Mouse (Mus musculus) midbrain, postnatal 0 days (tissue): Measurements from ENCODE around the gene Pla2r1. TPM values are rescaled to one million over a fixed set of nuclear protein-coding genes. Genes with fewer than 3 reads are reported as not detected.
A peak's percentile ranks its signal among the peaks of the same experiment; 100 is the strongest.

Experiments
- ATAC-seq: fragments of 200-750 bp; cut with Nextera tagmentation; 2 replicates; pipeline ENCODE4 v1.8.0; 2017; ENCODE audit warnings: moderate number of reproducible peaks, mild to moderate bottlenecking, moderate TSS enrichment, moderate library complexity; ENCODE audit not compliant: low FRiP score
- DNase-seq: peaks from one replicate; pipeline ENCODE4 v3.0.0-alpha.2; 2015; ENCODE audit warnings: low spot score
- H3K27ac ChIP-seq: fragments of 300-500 bp; sonication (generic); 2 replicates; pipeline ENCODE4 v1.5.1; 2014; ENCODE audit warnings: low read depth, mild to moderate bottlenecking, low read length, mixed read lengths
- H3K27me3 ChIP-seq: fragments of 300-500 bp; sonication (generic); 2 replicates; pipeline ENCODE4 v1.6.1; 2014; ENCODE audit warnings: low read length, control low read depth, mixed read lengths; ENCODE audit not compliant: insufficient read depth
- H3K36me3 ChIP-seq: fragments of 300-500 bp; sonication (generic); 2 replicates; pipeline ENCODE4 v1.6.1; 2014; ENCODE audit warnings: low read length, control low read depth, mixed read lengths; ENCODE audit not compliant: insufficient read depth
- H3K4me1 ChIP-seq: fragments of 300-500 bp; sonication (generic); 2 replicates; pipeline ENCODE4 v1.6.1; 2014; ENCODE audit warnings: mild to moderate bottlenecking, control low read depth, antibody characterized with exemption, low read length, mixed read lengths; ENCODE audit not compliant: insufficient read depth
- H3K4me2 ChIP-seq: fragments of 300-500 bp; sonication (generic); 2 replicates; pipeline ENCODE4 v1.6.1; 2014; ENCODE audit warnings: low read depth, mild to moderate bottlenecking, low read length, mixed read lengths; ENCODE audit not compliant: poor library complexity, severe bottlenecking
- H3K4me3 ChIP-seq: fragments of 300-500 bp; sonication (generic); 2 replicates; pipeline ENCODE4 v1.5.1; 2014; ENCODE audit warnings: low read depth, mild to moderate bottlenecking, low read length, moderate library complexity
- H3K9ac ChIP-seq: fragments of 300-500 bp; sonication (generic); replicated peaks from 2 replicates; pipeline ENCODE4 v1.6.1; 2014; ENCODE audit warnings: mild to moderate bottlenecking, low read length, moderate library complexity, mixed read lengths; ENCODE audit not compliant: poor library complexity, severe bottlenecking
- H3K9me3 ChIP-seq: fragments of 300-500 bp; sonication (generic); 2 replicates; pipeline ENCODE4 v1.6.1; 2016; ENCODE audit warnings: low read length, control low read depth
- CTCF ChIP-seq: IDR thresholded peaks from 2 replicates; pipeline ENCODE4 v1.5.1; 2016; ENCODE audit warnings: antibody characterized with exemption, mild to moderate bottlenecking
- WGBS: fragments of 180-500 bp; shearing (Covaris S2); extraction: QIAGEN DNeasy Blood & Tissue Kit; methylation state at CpG from one replicate; pipeline ENCODE4 v1.1.7; 2014; 5-methylcytosine and 5-hydroxymethylcytosine counted together
- polyA plus RNA-seq: library from polyadenylated mRNA; unstranded; fragments of >200 nt; fragmentation: Nextera tagmentation; extraction: Ambion mirVana; gene quantifications from 2 replicates; pipeline ENCODE4 v1.2.1, GENCODE M21; 2015
- total RNA-seq: library from RNA; depleted of rRNA; stranded (reverse); fragments of >200 nt; gene quantifications from 2 replicates; pipeline ENCODE4 v1.2.3, GENCODE M21; 2014

Pla2r1 gene
- total and polyA plus RNA-seq, 2 experiments from 2014 or later: 0.16 to 0.28 TPM

- ATAC-seq: no peak
- no peak for DNase-seq
- Histone ChIP-seq H3K4me3 (peak overlapping the region; percentile 47; the same call in 1 of the 2 replicates), H3K27me3 (peaks cover 4% of the 10 kb centered on the region; the same call in 1 of the 2 replicates), H3K4me1 (no peaks in the 10 kb centered on the region), H3K9ac (no peak overlapping the region), H3K4me2 (peak overlapping the region; percentile 86), H3K9me3 (no peaks in the 10 kb centered on the region), H3K36me3 (no peaks in the 10 kb centered on the region), H3K27ac (no peak overlapping the region)
- TF ChIP-seq CTCF: no peak
- 81% methylated on average over 3 of the region's 3 CpGs for WGBS
Measured at GRCm38 (mm10) chr2:60382346-60382745, 170.8 kb downstream of the Pla2r1 start.

DNA sequence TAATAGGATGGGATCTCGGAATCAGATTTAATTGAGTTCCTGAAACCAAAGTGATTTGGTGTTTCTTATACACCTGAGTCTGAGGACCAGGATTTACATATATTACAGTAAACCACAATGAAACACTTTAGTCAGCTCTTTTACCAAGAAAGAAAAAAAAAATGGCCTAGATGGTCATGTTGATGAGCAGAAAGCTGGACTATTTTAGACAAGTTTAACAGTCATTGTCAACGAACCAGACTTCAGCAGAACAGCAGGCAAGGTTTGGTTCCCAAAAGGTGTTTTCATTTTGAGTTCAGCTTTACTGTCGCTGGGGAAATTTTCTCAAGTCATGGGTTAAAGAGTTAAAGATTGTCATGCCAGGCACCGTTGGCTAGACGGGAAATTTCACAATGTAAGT is 175.8 kb downstream of the Pla2r1 start:
- no peaks in the 10 kb centered on the region for H3K9me3 ChIP-seq
- no peaks in the 10 kb centered on the region for H3K4me1 ChIP-seq
- H3K27me3 ChIP-seq: peaks cover 1% of the 10 kb centered on the region; the same call in 1 of the 2 replicates
- TF ChIP-seq CTCF: no peak
- no peak overlapping the region for H3K9ac ChIP-seq
- DNase-seq (no peak), ATAC-seq (no peak)
- H3K4me2 ChIP-seq: no peak overlapping the region
- no peak overlapping the region for H3K4me3 ChIP-seq
- no peaks in the 10 kb centered on the region for H3K36me3 ChIP-seq
- 86% methylated on average over 5 of the region's 5 CpGs for WGBS
- H3K27ac ChIP-seq: no peak overlapping the region

- no peak for TF ChIP-seq CTCF
- DNase-seq: no peak
- no peak overlapping the region for H3K27ac ChIP-seq
- H3K27me3 ChIP-seq: no peaks in the 10 kb centered on the region
- WGBS: 94% methylated on average over 15 of the region's 15 CpGs
- H3K9ac ChIP-seq: no peak overlapping the region
- no peaks in the 10 kb centered on the region for H3K36me3 ChIP-seq
- H3K9me3 ChIP-seq: no peaks in the 10 kb centered on the region
- ATAC-seq: no peak
- no peaks in the 10 kb centered on the region for H3K4me1 ChIP-seq
- H3K4me2 ChIP-seq: no peak overlapping the region
- H3K4me3 ChIP-seq: no peak overlapping the region
Measured at GRCm38 (mm10) chr2:60375608-60376107, 177.4 kb downstream of the Pla2r1 start.

DNA sequence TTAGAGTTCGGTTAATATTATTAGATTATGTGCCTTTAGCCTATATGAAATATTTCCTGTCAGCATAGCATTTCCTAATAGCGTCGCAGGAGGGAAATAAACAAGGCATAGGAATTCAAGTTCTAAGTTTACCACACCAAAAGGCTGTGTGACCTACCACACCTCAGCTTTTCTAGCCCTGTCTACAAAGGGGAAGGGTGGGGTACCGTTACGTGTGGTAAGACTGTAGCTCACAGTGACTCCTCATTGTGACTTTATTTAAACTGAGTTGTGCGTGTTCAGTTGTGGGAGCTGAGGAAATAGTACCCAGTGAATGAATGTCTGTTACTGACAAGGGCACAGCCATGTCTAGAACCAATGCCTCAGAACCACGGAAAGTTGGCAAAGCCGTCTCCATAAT is 178.0 kb downstream of the Pla2r1 start:
- H3K36me3 ChIP-seq: no peaks in the 10 kb centered on the region
- ATAC-seq: no peak
- WGBS: 94% methylated on average over 8 of the region's 8 CpGs

DNA sequence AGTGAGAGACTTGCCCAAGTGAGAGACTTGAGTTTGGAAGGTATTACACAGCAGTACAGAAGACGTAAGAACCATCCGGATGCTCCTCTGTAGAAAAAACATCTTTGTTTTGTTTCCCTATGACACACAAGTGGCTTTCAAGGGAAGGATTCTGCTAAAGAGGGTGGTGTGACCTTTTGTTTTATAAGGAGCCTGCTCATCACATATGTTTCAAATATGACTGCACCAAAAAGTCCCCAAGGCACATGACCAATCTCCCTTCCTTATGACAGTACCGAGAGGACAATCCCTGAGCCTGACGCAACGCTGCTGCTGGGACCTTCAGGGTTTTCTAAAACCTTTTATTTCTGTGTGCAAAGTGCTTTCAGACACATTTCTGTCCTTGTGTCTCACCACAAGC is 182.9 kb downstream of the Pla2r1 start:
- TF ChIP-seq CTCF: no peak
- 94% methylated on average over 5 of the region's 5 CpGs for WGBS
- Histone ChIP-seq H3K27ac (no peak overlapping the region), H3K4me2 (no peak overlapping the region), H3K27me3 (no peaks in the 10 kb centered on the region), H3K4me1 (no peaks in the 10 kb centered on the region), H3K36me3 (no peaks in the 10 kb centered on the region), H3K4me3 (no peak overlapping the region), H3K9me3 (no peaks in the 10 kb centered on the region), H3K9ac (no peak overlapping the region)
- ATAC-seq (no peak), DNase-seq (no peak)

More for the DNA sequence above, 178.0 kb downstream of the Pla2r1 start:
- Histone ChIP-seq H3K4me2 (no peak overlapping the region), H3K27me3 (no peaks in the 10 kb centered on the region), H3K27ac (no peak overlapping the region), H3K9ac (no peak overlapping the region), H3K9me3 (no peaks in the 10 kb centered on the region), H3K4me1 (no peaks in the 10 kb centered on the region), H3K4me3 (no peak overlapping the region)
- no peak for TF ChIP-seq CTCF
- DNase-seq: no peak

DNA sequence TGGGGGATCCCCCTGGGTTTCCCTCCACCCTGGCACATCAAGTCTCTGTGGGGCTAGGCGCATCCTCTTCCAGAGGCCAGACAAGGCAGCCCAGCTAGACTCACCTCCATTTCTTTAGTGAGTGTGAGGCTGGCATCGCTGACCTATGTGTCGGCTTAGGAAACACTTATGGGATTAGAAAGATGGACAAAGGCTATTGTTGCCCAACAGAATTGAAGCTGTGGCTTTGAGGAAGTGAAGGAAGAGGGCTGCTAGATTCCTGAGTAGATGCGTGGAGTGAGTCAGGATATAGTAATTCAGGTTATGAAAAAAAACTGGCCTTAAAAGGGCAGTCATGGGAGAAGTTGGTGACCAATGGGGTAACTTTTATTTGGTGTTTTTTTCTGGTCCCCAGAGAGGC is 183.7 kb downstream of the Pla2r1 start:
- TF ChIP-seq CTCF: no peak
- Histone ChIP-seq H3K9me3 (no peaks in the 10 kb centered on the region), H3K4me3 (no peak overlapping the region), H3K4me1 (no peaks in the 10 kb centered on the region), H3K9ac (no peak overlapping the region), H3K27ac (no peak overlapping the region), H3K4me2 (no peak overlapping the region), H3K27me3 (no peaks in the 10 kb centered on the region), H3K36me3 (no peaks in the 10 kb centered on the region)
- DNase-seq (no peak), ATAC-seq (no peak)
- 62% methylated on average over 4 of the region's 4 CpGs for WGBS
